In genomic region chr16:32723163-32723562, GRCm38 (mm10) we compare ENCODE assay signal across 29 mouse cellular contexts. TPM values are rescaled to one million over a fixed set of nuclear protein-coding genes. Genes with fewer than 3 reads are reported as not detected.
A peak's percentile ranks its signal among the peaks of the same experiment; 100 is the strongest.
DNase-seq lines count a peak whose midpoint lies in the region; ATAC-seq lines count a peak whose summit lies in the region.
"Had no signal": no experiment of that assay in that cellular context is flagged by ENCODE, and none has a peak within 500 bp of the region (broad histone marks: within the 10 kb centered on the region; RNA-seq: fewer than 3 reads in every experiment).

No protein-coding gene starts in this region.

- no peak overlapping the region for H3K9ac ChIP-seq in liver, embryonic 16.5 days (ENCODE audit: low read depth, low read length)
- H3K9ac ChIP-seq in intestine, embryonic 16.5 days (ENCODE audit: low read depth, low read length): no peak overlapping the region
- H3K9ac ChIP-seq: embryonic facial prominence, embryonic 13.5 days; embryonic facial prominence, embryonic 15.5 days; forebrain, embryonic 13.5 days; forebrain, embryonic 15.5 days; forebrain, postnatal 0 days had no signal

- no peaks in the 10 kb centered on the region for H3K27me3 ChIP-seq in liver, embryonic 16.5 days (ENCODE audit: control insufficient read depth, insufficient read depth, low read depth, low read length)
- H3K27me3 ChIP-seq in intestine, embryonic 16.5 days (replicated peaks; ENCODE audit: control insufficient read depth, insufficient read depth, low read length): no peaks in the 10 kb centered on the region
- H3K27me3 ChIP-seq: CH12.LX; embryonic facial prominence, embryonic 13.5 days; embryonic facial prominence, embryonic 15.5 days; forebrain, embryonic 13.5 days; forebrain, embryonic 15.5 days; Patski had no signal

- no peaks in the 10 kb centered on the region for H3K9me3 ChIP-seq in liver, embryonic 16.5 days (replicated peaks; ENCODE audit: control insufficient read depth, low read length)
- no peaks in the 10 kb centered on the region for H3K9me3 ChIP-seq in intestine, embryonic 16.5 days (ENCODE audit: control insufficient read depth, low read length)
- H3K9me3 ChIP-seq: embryonic facial prominence, embryonic 13.5 days; embryonic facial prominence, embryonic 15.5 days; forebrain, embryonic 13.5 days; forebrain, embryonic 15.5 days; G1E had no signal

- H3K4me2 ChIP-seq in liver, embryonic 16.5 days (ENCODE audit: low read depth, low read length): no peak overlapping the region
- no peak overlapping the region for H3K4me2 ChIP-seq in intestine, embryonic 16.5 days (ENCODE audit: low read depth, low read length)
- H3K4me2 ChIP-seq: embryonic facial prominence, embryonic 13.5 days; embryonic facial prominence, embryonic 15.5 days; forebrain, embryonic 13.5 days; forebrain, embryonic 15.5 days had no signal

- no peaks in the 10 kb centered on the region; the same call in 1 of the 2 replicates for H3K4me1 ChIP-seq in liver, embryonic 16.5 days (ENCODE audit: control insufficient read depth, low read depth, low read length)
- H3K4me1 ChIP-seq in intestine, embryonic 16.5 days (ENCODE audit: control insufficient read depth, insufficient read depth, low read length): no peaks in the 10 kb centered on the region; the same call in 1 of the 2 replicates
- H3K4me1 ChIP-seq: embryonic facial prominence, embryonic 13.5 days; embryonic facial prominence, embryonic 15.5 days; forebrain, embryonic 13.5 days; forebrain, embryonic 15.5 days had no signal

- 27% methylated on average over 7 of the region's 7 CpGs for WGBS in liver, embryonic 16.5 days (ENCODE audit: insufficient replicate concordance)
- 51% methylated on average over 7 of the region's 7 CpGs for WGBS in intestine, embryonic 16.5 days

- ATAC-seq in liver, embryonic 16.5 days (ENCODE audit: low read depth): peak; percentile 43; the same call in 1 of the 2 replicates
- ATAC-seq in erythroblast, adult 5-6 weeks (replicated peaks; ENCODE audit: low FRiP score, poor library complexity, severe bottlenecking): 0 out of 2 replicates have a peak, but pooled peaks have one; percentile 53
- peak; percentile 60 for ATAC-seq in intestine, embryonic 16.5 days
- ATAC-seq in megakaryocyte-erythroid progenitor cell, adult 5-6 weeks (replicated peaks; ENCODE audit: low FRiP score, low TSS enrichment, poor library complexity, severe bottlenecking): peak; percentile 63; the same call in 1 of the 2 replicates
- ATAC-seq: CD4-positive, CD25-positive, alpha-beta regulatory T cell, adult 4 months; forebrain, embryonic 13.5 days; forebrain, embryonic 15.5 days; forebrain, postnatal 0 days; Patski had no signal

- no peak overlapping the region for H3K27ac ChIP-seq in liver, embryonic 16.5 days (ENCODE audit: low read length)
- peak overlapping the region; percentile 60 for H3K27ac ChIP-seq in intestine, embryonic 16.5 days (ENCODE audit: low read length)
- H3K27ac ChIP-seq: embryonic facial prominence, embryonic 13.5 days; embryonic facial prominence, embryonic 15.5 days; forebrain, embryonic 13.5 days; forebrain, embryonic 15.5 days had no signal

- no peaks in the 10 kb centered on the region for H3K36me3 ChIP-seq in liver, embryonic 16.5 days (ENCODE audit: control insufficient read depth, insufficient read depth)
- no peaks in the 10 kb centered on the region for H3K36me3 ChIP-seq in intestine, embryonic 16.5 days (ENCODE audit: control insufficient read depth, insufficient read depth, low read length)
- H3K36me3 ChIP-seq: embryonic facial prominence, embryonic 13.5 days; embryonic facial prominence, embryonic 15.5 days; forebrain, embryonic 15.5 days; G1E had no signal

- DNase-seq in liver: no peak
- no peak for DNase-seq in lung, postnatal 10 days
- no peak for DNase-seq in adrenal gland, postnatal 14 days
- DNase-seq in cerebellum, postnatal 14 days: no peak
- DNase-seq: adrenal gland, adult 2 months; adrenal gland, postnatal 10 days; adrenal gland, postnatal 36 days; B cell, adult 2 months; cerebellum, adult 11-12 months; cerebellum, adult 2 months; cerebellum, adult 9-10 months; cerebellum, postnatal 10 days; cerebellum, postnatal 36 days; embryo, embryonic 11 days; forebrain, postnatal 0 days had no signal

- H3K4me3 ChIP-seq in liver, embryonic 16.5 days (ENCODE audit: low read depth, low read length): no peak overlapping the region
- H3K4me3 ChIP-seq in intestine, embryonic 16.5 days (ENCODE audit: low read length): no peak overlapping the region
- H3K4me3 ChIP-seq: embryonic facial prominence, embryonic 13.5 days; embryonic facial prominence, embryonic 15.5 days; forebrain, embryonic 13.5 days; forebrain, embryonic 15.5 days had no signal

RNA-seq across cellular contexts. Expression of gene Muc4, which starts 12.5 kb away (rescaled TPM):
- polyA plus RNA-seq in liver, embryonic 16.5 days (2015; fragmentation: Nextera tagmentation; extraction: Ambion mirVana): 0.70 and 0.78 TPM in 2 replicates
- not detected in 2 replicates for total RNA-seq in erythroblast, adult 5-6 weeks (2015; ENCODE audit: low replicate concordance)
- total RNA-seq in erythroblast, adult 5-6 weeks (2017; ENCODE audit: low replicate concordance): 0.14 and 0.26 TPM in 2 replicates
- 1.3 and 2.4 TPM in 2 replicates for polyA plus RNA-seq in intestine, embryonic 16.5 days (2015; fragmentation: Nextera tagmentation; extraction: Ambion mirVana)
- not detected in 2 replicates for total RNA-seq in megakaryocyte-erythroid progenitor cell, adult 5-6 weeks (2014; fragmentation: Nextera tagmentation)
- not detected in 2 replicates for total RNA-seq in megakaryocyte-erythroid progenitor cell, adult 5-6 weeks (2017)
- total RNA-seq in adrenal gland, postnatal 14 days (2021): not detected in 2 replicates
- total RNA-seq: adrenal gland, adult 2 months; adrenal gland, postnatal 36 days; common myeloid progenitor, adult 5-6 weeks; forebrain, postnatal 0 days had no signal
- polyA plus RNA-seq: adrenal gland, adult 2 months; CD4-positive, CD25-positive, alpha-beta regulatory T cell, adult 4 months; embryonic facial prominence, embryonic 11.5 days; forebrain, embryonic 15.5 days; forebrain, postnatal 0 days; G1E; Patski had no signal
